Mouse (Mus musculus) gastrocnemius, adult 2 months (tissue): ENCODE results near the gene Iqcg. TPM values are rescaled to one million over a fixed set of nuclear protein-coding genes. Genes with fewer than 3 reads are reported as not detected.
"Not testable (repeated sequence)": the region's sequence is repeated elsewhere in the genome, so short reads cannot be mapped to it uniquely, and the experiment has no call there.

Experiments used
- DNase-seq: peaks from one replicate; pipeline ENCODE4 v3.0.0; 2022
- H3K27ac ChIP-seq: fragments of 200-600 bp; 2 replicates; pipeline ENCODE4 v1.8.1; 2022; ENCODE audit warnings: mild to moderate bottlenecking
- H3K4me3 ChIP-seq: fragments of 200-600 bp; 2 replicates; pipeline ENCODE4 v1.8.1; 2022; ENCODE audit warnings: mild to moderate bottlenecking, moderate library complexity
- CTCF ChIP-seq: fragments of 200-600 bp; IDR thresholded peaks from 2 replicates; pipeline ENCODE4 v1.8.1; 2022; ENCODE audit warnings: antibody characterized with exemption, mild to moderate bottlenecking, moderate library complexity
- intact Hi-C: fragments of 180-260 bp; cut with DNase I; formaldehyde crosslinking; loops from one replicate; pipeline ENCODE4 v1.15.1; 2025
- total RNA-seq, 2 experiments: library from RNA; stranded (reverse); gene quantifications; 2 replicates each; pipeline ENCODE4 v1.2.3; 2021

Iqcg gene
- total RNA-seq, 2 experiments from 2014 or later, result 2.0 to 3.0 TPM

DNA sequence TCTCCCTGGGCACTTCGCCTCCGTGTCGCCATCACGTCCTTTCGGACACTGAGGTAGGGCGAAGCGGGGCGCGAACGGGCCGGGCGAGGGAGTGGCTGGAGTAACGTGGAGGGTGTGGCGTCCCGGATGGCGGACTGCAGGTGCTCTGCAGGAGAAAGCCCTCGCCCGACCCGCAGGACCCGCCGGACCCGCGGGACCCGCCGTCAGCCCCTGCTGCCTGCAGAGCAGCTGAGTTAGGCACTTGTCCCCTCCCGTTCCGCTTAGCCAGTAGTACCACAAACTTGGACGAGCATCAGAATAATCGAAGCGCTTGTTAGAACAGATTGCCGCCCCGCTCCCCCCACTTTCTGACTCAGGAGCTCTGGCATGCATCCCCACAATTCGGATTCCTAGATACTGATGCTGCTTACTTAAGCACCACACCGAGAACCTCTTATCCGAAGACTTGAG lies 6.7 kb upstream of the Iqcg start:
- H3K4me3 ChIP-seq, result peak overlapping the region; percentile 96
- peak overlapping the region; percentile 80 for H3K27ac ChIP-seq
- intact Hi-C loops, result loop anchor here (2.0 kb wide), 1 partner anchor 816 kb away; the partner anchor contains the start of genes Fbxo45 and Wdr53
- no peak for TF ChIP-seq CTCF
- DNase-seq, result no peak

DNA sequence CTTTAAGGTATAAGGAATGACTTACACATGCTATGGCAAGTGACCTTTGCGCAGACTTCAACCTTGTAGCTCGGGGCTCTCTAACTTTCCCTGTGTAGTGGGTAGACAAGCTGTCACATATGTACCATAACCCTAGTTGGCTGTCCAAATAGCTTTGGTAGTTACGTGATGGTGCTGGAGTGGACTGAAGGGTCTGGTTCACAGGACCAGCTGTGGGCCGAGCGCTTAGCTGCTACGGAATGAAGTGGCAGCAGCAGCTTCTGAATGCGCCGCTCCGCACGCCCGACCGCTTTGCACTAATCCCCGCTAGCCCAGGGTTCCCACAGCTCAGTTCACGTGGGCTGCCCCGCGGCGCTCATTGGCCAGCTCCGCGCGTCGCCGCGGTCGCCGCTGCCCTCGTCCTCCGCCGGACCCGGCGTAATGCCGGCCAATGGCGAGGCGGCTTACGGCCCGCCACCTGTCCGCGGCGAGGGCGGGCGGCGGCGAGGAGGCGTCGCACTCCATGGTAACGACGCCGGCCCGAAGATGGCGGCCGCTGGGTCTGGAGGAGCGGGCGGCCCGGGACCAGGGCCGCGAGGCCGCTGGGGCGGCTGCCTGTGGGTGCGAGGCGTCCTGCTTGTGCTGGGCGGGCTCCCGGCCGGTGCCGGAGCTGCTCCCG lies 6.1 kb upstream of the Iqcg start, which contains the start of gene Lmln:
Lmln (plus strand) TSS at position 498 of the 658 bp plus-strand sequence.
- intact Hi-C loops, result loop anchor here (2.0 kb wide), 1 partner anchor 815 kb away; the partner anchor contains the start of genes Fbxo45 and Wdr53
- TF ChIP-seq CTCF, result no peak
- Histone ChIP-seq H3K4me3 (peak within 1 kb of the TSS; percentile 96), H3K27ac (peak within 1 kb of the TSS; percentile 80)
- DNase-seq, result peak; percentile 96

DNA sequence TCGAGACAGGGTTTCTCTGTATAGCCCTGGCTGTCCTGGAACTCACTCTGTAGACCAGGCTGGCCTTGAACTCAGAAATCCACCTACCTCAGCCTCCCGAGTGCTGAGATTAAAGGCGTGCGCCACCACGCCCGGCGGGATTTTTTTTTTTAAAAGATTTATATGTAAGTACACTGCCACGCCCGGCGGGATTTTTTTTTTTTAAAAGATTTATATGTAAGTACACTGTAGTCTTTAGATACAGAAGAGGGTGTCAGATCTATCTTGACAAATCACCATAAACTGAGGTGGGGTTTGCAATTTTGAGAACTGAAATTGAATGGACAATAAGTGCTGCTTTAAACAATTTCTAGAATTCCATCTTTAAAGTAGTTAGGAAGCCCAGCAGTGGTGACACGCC lies 5.4 kb upstream of the Iqcg start:
- peak overlapping the region; percentile 96 for H3K4me3 ChIP-seq
- no peak for DNase-seq
- intact Hi-C loops, result no loop called here
- no peak for TF ChIP-seq CTCF
- H3K27ac ChIP-seq, result peak overlapping the region; percentile 80

DNA sequence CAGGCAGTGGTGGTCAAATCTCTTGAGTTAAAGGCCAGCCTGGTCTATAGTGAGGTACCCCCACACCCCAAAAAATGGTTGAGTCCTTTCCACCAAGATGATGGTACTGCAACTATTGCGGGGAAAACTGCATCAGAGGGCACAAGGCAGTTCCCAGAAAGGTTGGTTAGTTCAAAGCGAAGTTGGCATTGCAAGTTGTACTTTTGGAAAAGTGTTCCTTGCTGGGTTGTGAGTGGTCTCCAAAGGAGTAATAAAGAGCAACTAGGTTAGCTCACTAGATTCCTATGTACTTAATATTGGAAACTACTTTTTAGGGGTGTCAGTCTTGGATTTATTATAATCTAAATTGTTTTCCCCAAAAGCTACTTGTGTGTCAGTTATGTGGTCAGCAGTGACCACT lies 4.9 kb upstream of the Iqcg start:
- Histone ChIP-seq H3K27ac (no peak overlapping the region), H3K4me3 (no peak overlapping the region)
- intact Hi-C loops, result no loop called here

DNA sequence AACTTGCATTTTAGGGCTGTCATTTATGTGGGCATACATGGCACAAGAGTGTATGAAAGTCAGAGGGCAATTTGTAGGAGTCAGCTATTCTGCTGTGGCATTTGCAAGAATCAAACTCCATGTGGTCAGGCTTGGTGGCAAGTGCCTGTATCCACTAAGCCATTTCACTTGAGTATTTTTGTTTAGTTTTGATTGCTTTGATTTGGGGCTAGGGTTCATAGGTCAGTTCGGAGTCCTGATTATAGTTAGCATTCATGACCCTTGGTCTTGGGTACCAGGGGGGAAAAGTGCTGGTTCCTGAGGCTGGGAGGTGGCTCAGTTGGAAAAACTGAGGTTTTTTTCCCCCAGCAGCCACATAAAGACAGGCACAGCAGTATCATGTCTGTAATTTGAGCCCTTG lies 3.5 kb upstream of the Iqcg start:
- no peak for TF ChIP-seq CTCF
- 0 out of 2 replicates have a peak overlapping the region, but pooled peaks have one; percentile 2 for H3K4me3 ChIP-seq

More for the DNA sequence above, 4.9 kb upstream of the Iqcg start:
- DNase-seq, result no peak
- no peak for TF ChIP-seq CTCF

DNA sequence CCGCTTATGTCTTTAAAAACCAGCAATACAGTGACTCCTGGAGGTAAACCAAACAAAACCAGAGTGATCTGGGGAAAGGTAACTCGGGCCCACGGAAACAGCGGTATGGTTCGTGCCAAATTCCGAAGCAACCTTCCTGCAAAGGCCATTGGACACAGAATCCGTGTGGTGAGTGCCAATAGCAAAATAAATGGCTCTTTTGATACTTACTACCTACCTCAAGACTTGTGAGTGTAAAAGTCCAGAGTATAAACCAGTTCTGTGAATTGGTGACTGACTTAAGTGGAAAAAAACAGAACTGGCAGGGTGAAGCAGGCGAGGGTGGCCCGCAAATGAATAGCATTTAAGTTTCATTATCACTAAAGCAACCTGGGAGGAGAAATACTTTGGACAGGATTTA lies 2.6 kb upstream of the Iqcg start:
- H3K4me3 ChIP-seq, result peak overlapping the region; percentile 85; the same call in 1 of the 2 replicates
- intact Hi-C loops, result loop anchor here (5.0 kb wide), 2 partner anchors 124 to 194 kb away; partner anchors contain the start of gene Snx4
- H3K27ac ChIP-seq, DNase-seq: not testable (repeated sequence)

More for the DNA sequence above, 3.5 kb upstream of the Iqcg start:
- no peak for DNase-seq
- intact Hi-C loops, result loop anchor here (5.0 kb wide), 2 partner anchors 123 to 193 kb away; partner anchors contain the start of gene Snx4
- no peak overlapping the region for H3K27ac ChIP-seq

DNA sequence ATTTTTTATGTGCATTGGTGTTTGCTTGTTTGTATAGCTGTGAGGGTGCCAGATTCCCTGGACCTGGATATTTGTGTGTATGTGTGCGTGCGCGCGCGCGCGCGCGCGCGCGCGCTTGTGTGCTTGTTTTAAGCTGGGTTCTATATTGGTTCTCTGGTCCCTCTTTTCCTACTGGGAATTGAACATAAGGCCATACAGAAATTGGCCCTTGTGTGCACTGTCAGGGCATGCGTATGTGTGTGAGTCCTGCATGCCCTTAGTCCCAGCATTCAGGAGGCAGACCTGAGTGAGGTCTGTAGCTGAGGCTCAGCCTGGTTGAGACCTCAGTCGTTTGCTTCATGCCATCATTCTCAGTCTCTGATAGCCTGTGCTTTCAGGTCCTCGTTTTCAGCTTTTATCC lies 2.0 kb upstream of the Iqcg start:
- peak overlapping the region; percentile 85 for H3K4me3 ChIP-seq
- TF ChIP-seq CTCF, result no peak

DNA sequence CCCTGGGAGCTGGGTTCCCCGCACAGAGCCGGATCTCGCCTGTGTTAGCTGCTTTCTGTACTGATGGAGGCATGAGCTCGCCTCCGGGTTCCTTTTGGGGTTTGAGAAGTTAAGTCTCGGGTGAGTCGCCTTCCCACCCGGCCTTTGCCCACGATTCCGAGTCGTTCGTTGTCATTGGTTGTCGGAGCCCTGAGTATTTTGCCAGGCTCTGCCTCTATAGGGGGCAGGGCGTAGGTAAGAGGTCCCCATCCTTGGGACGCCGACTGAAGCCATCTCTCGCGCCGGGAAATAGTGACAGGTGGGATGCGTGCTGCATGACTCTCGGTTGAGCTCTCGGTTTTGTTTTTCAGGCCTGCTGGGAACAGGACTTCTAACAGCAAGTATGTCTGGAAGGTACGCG lies 768 bp upstream of the Iqcg start:
- peak; percentile 32 for DNase-seq
- intact Hi-C loops, result loop anchor here (5.0 kb wide), 2 partner anchors 126 to 196 kb away; partner anchors contain the start of gene Snx4
- Histone ChIP-seq H3K27ac (peak overlapping the region; percentile 97), H3K4me3 (peak overlapping the region; percentile 85)
- TF ChIP-seq CTCF, result no peak

More for the DNA sequence above, 2.0 kb upstream of the Iqcg start:
- H3K27ac ChIP-seq, result 0 out of 2 replicates have a peak overlapping the region, but pooled peaks have one; percentile 24
- intact Hi-C loops, result loop anchor here (5.0 kb wide), 2 partner anchors 124 to 194 kb away; partner anchors contain the start of gene Snx4
- DNase-seq, result no peak

DNA sequence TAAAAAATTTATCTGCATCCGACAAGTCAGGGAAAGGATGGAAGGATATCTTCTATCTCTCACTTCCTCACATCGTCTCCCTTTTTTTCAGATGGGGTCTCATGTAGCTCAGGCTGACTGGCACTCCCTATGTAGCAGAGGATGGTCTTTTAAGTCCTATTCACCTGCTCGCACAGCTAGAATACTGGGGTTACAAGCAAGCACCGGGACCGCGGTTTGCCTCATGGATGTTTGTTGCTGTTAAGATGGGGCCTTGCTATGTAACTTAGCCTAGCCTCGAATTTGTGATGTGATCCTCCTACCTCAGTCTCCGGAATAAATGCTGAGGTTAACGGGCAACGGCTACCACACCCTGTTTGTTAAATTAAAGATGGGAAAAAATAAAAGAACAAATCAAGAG lies 363 bp downstream of the Iqcg start:
- intact Hi-C loops, result loop anchor here (5.0 kb wide), 2 partner anchors 127 to 197 kb away; partner anchors contain the start of gene Snx4
- Histone ChIP-seq H3K27ac (no peak overlapping the region), H3K4me3 (peak overlapping the region; percentile 85)
- DNase-seq, result no peak
- no peak for TF ChIP-seq CTCF

DNA sequence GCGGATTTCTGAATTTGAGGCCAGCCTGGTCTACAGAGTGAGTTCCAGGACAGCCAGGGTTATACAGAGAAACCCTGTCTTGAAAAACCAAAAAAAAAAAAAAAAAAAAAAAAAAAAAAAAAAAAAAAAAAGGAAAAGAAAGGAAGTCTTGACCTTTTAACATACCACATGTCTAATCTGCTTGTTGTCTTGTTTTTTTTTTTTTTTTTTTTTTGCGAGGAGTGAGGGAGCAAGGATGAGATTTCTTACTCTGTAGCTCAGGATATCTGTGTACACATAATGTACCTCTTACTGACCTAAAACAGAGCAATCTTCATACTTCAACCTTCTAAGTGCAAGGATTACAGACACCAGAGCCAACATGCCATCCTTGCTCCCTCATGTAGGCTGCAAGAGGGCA lies 1.1 kb downstream of the Iqcg start:
- not testable (repeated sequence) for H3K27ac ChIP-seq, H3K4me3 ChIP-seq
- intact Hi-C loops, result loop anchor here (5.0 kb wide), 2 partner anchors 127 to 197 kb away; partner anchors contain the start of gene Snx4

DNA sequence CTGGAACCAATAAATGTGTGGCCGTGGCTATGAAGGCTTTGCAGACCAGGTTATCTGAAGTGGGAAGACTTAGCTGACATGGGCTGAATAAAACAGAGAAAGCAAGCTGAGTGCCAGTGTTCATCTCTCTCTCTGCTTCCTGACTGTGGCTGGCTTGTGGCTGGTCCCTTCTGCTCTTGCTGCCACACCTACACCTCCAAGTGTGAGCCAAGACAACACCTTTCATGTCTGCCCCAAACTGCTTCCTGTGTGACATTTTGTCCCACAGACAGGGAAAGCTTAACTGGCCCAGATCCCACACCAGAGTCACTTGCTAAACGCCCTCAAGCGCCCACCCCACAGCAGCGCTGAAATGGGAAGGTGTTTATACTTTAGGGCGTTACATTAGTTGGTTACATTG lies 2.9 kb downstream of the Iqcg start:
- no peak for TF ChIP-seq CTCF
- DNase-seq, result no peak
- intact Hi-C loops, result no loop called here
- Histone ChIP-seq H3K4me3 (no peak overlapping the region), H3K27ac (no peak overlapping the region)

More for the DNA sequence above, 1.1 kb downstream of the Iqcg start:
- DNase-seq, result not testable (repeated sequence)

DNA sequence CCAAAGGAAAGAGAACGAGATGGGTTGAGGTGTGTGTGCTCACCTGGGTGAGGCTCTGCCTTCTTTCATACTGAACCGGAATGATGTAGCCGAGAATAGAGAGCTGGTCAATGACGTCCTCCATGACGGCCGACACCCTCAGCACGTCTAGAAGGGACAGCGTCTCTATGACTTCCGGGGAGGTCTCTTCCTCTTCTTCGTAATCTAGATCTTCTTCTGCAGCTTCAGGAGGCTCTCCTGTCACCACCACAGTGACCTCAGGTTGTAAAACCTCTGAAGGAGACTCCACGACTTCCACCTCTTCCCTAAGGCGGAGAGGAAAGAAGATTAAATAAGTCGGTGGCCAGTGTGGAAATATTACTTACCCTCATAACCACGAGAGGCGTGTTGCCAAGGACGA lies 6.2 kb downstream of the Iqcg start:
- Histone ChIP-seq H3K27ac (no peak overlapping the region), H3K4me3 (no peak overlapping the region)
- TF ChIP-seq CTCF, result no peak
- DNase-seq, result no peak
- intact Hi-C loops, result no loop called here

DNA sequence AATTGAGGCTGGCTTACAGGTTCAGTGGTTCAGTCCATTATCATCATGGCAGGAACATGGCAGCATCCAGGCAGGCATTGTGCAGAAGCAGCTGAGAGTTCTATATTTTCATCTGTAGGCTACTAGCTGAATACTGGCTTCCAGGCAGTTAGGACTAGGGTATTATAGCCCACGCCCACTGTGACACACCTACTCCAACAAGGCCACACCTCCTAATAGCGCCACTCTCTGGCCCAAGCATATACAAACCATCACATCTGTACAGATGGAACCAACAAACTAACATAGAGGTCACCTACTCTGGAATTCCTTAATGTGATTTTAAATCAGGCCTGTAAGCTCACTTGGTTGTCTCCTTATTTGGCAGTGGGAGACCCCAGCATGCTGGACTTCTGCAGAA lies 7.3 kb downstream of the Iqcg start:
- TF ChIP-seq CTCF, result no peak
- H3K4me3 ChIP-seq, result no peak overlapping the region
- no peak for DNase-seq
- intact Hi-C loops, result no loop called here
- H3K27ac ChIP-seq, result no peak overlapping the region

DNA sequence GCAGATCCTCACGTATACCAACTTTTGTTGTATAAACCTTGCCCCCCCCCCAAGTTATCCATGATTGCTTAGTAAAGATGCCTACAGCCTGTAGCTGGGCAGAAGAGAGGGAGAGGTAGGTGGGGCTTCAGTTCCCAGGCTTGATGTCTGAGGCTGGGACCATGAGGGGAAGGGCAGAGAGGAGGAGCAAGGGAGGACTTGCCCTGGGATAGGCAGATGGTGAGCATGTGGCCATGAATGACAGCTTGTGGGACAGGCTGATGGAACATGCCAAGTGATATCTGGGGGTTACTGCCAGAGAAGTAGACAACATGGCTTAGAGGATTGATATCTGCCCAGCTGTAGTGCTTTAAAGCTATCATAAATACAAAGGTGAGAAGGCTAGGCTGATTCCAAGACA lies 8.0 kb downstream of the Iqcg start:
- no peak for DNase-seq
- intact Hi-C loops, result no loop called here
- Histone ChIP-seq H3K27ac (no peak overlapping the region), H3K4me3 (no peak overlapping the region)
- TF ChIP-seq CTCF, result no peak
